Mouse (Mus musculus): ENCODE data around the gene Ifnar1. TPM values are rescaled to one million over a fixed set of nuclear protein-coding genes. Genes with fewer than 3 reads are reported as not detected.

The Ifnar1 gene
- 76.5 TPM for polyA plus RNA-seq (2014; fragmentation: Illumina TruSeq; extraction: RNeasy Lipid Tissue Mini Kit (QIAGEN cat#74804); ENCODE audit: low read depth, low replicate concordance)

GRCm38 (mm10) chr16:91484808-91485700 is at the start of gene Ifnar1:
Gene Ifnar1 (plus strand): TSS chr16:91485238.

GRCm38 (mm10) chr16:91546836-91547741 is 62.1 kb downstream of the Ifnar1 start, which contains the start of gene Ifngr2:
Gene Ifngr2 (plus strand): TSS chr16:91547072.

Other genes with a start within 250 kb of the Ifnar1 start
- not detected for gene Olig1, start 215.5 kb upstream of the Ifnar1 start, polyA plus RNA-seq (2014; fragmentation: Illumina TruSeq; extraction: RNeasy Lipid Tissue Mini Kit (QIAGEN cat#74804); ENCODE audit: low read depth, low replicate concordance)
- gene Ifnar2, start 112.5 kb upstream of the Ifnar1 start, polyA plus RNA-seq (2014; fragmentation: Illumina TruSeq; extraction: RNeasy Lipid Tissue Mini Kit (QIAGEN cat#74804); ENCODE audit: low read depth, low replicate concordance) = 31.4 TPM
- not detected for gene Gm21970, start 93.5 kb upstream of the Ifnar1 start, polyA plus RNA-seq (2014; fragmentation: Illumina TruSeq; extraction: RNeasy Lipid Tissue Mini Kit (QIAGEN cat#74804); ENCODE audit: low read depth, low replicate concordance)
- 96.0 TPM for gene Il10rb, start 79.1 kb upstream of the Ifnar1 start, polyA plus RNA-seq (2014; fragmentation: Illumina TruSeq; extraction: RNeasy Lipid Tissue Mini Kit (QIAGEN cat#74804); ENCODE audit: low read depth, low replicate concordance)
- gene Ifngr2, start 61.8 kb downstream of the Ifnar1 start, polyA plus RNA-seq (2014; fragmentation: Illumina TruSeq; extraction: RNeasy Lipid Tissue Mini Kit (QIAGEN cat#74804); ENCODE audit: low read depth, low replicate concordance) = 71.5 TPM
- gene Tmem50b, start 112.6 kb downstream of the Ifnar1 start, polyA plus RNA-seq (2014; fragmentation: Illumina TruSeq; extraction: RNeasy Lipid Tissue Mini Kit (QIAGEN cat#74804); ENCODE audit: low read depth, low replicate concordance) = 91.2 TPM
- gene Dnajc28, start 133.8 kb downstream of the Ifnar1 start, polyA plus RNA-seq (2014; fragmentation: Illumina TruSeq; extraction: RNeasy Lipid Tissue Mini Kit (QIAGEN cat#74804); ENCODE audit: low read depth, low replicate concordance) = 12.6 TPM
- gene Gart, start 161.7 kb downstream of the Ifnar1 start, polyA plus RNA-seq (2014; fragmentation: Illumina TruSeq; extraction: RNeasy Lipid Tissue Mini Kit (QIAGEN cat#74804); ENCODE audit: low read depth, low replicate concordance) = 10.5 TPM
- 779 TPM for gene Son, start 162.3 kb downstream of the Ifnar1 start, polyA plus RNA-seq (2014; fragmentation: Illumina TruSeq; extraction: RNeasy Lipid Tissue Mini Kit (QIAGEN cat#74804); ENCODE audit: low read depth, low replicate concordance)
- 18.3 TPM for gene Donson, start 203.5 kb downstream of the Ifnar1 start, polyA plus RNA-seq (2014; fragmentation: Illumina TruSeq; extraction: RNeasy Lipid Tissue Mini Kit (QIAGEN cat#74804); ENCODE audit: low read depth, low replicate concordance)
- 128 TPM for gene Cryzl1, start 243.7 kb downstream of the Ifnar1 start, polyA plus RNA-seq (2014; fragmentation: Illumina TruSeq; extraction: RNeasy Lipid Tissue Mini Kit (QIAGEN cat#74804); ENCODE audit: low read depth, low replicate concordance)
- 29.5 TPM for gene Itsn1, start 244.0 kb downstream of the Ifnar1 start, polyA plus RNA-seq (2014; fragmentation: Illumina TruSeq; extraction: RNeasy Lipid Tissue Mini Kit (QIAGEN cat#74804); ENCODE audit: low read depth, low replicate concordance)